Mouse (Mus musculus) forebrain, embryonic 14.5 days (tissue): ENCODE results near the gene Cmip. TPM values are rescaled to one million over a fixed set of nuclear protein-coding genes. Genes with fewer than 3 reads are reported as not detected.
A peak's percentile ranks its signal among the peaks of the same experiment; 100 is the strongest.

Experiments
- ATAC-seq: fragments of 200-750 bp; cut with Nextera tagmentation; 2 replicates; pipeline ENCODE4 v1.8.0; 2017; ENCODE audit warnings: mild to moderate bottlenecking, moderate library complexity
- DNase-seq: peaks from one replicate; pipeline ENCODE4 v3.0.0-alpha.2; 2015; ENCODE audit warnings: low spot score
- H3K27ac ChIP-seq: fragments of 300-500 bp; sonication (generic); 2 replicates; pipeline ENCODE4 v1.5.1; 2014; ENCODE audit warnings: low read depth, mild to moderate bottlenecking, control low read depth, low read length, moderate library complexity
- H3K27me3 ChIP-seq: fragments of 300-500 bp; sonication (generic); replicated peaks from 2 replicates; pipeline ENCODE4 v1.6.1; 2014; ENCODE audit warnings: low read length, control low read depth, mixed read lengths; ENCODE audit not compliant: control insufficient read depth, insufficient read depth
- H3K36me3 ChIP-seq: fragments of 300-500 bp; sonication (generic); 2 replicates; pipeline ENCODE4 v1.6.1; 2014; ENCODE audit warnings: low read length, control low read depth; ENCODE audit not compliant: control insufficient read depth, insufficient read depth
- H3K4me1 ChIP-seq: fragments of 300-500 bp; sonication (generic); 2 replicates; pipeline ENCODE4 v1.6.1; 2014; ENCODE audit warnings: antibody characterized with exemption, low read length, control low read depth; ENCODE audit not compliant: control insufficient read depth, insufficient read depth
- H3K4me2 ChIP-seq: fragments of 300-500 bp; sonication (generic); 2 replicates; pipeline ENCODE4 v1.6.1; 2014; ENCODE audit warnings: mild to moderate bottlenecking, control low read depth, low read length
- H3K4me3 ChIP-seq: fragments of 300-500 bp; sonication (generic); 2 replicates; pipeline ENCODE4 v1.5.1; 2014; ENCODE audit warnings: low read depth, low read length, control low read depth
- H3K9ac ChIP-seq: fragments of 300-500 bp; sonication (generic); 2 replicates; pipeline ENCODE4 v1.6.1; 2014; ENCODE audit warnings: mild to moderate bottlenecking, low read length, control low read depth, moderate library complexity
- H3K9me3 ChIP-seq: fragments of 300-500 bp; sonication (generic); replicated peaks from 2 replicates; pipeline ENCODE4 v1.6.1; 2016; ENCODE audit warnings: low read length, control low read depth, mixed read lengths; ENCODE audit not compliant: control insufficient read depth
- WGBS: fragments of 180-500 bp; shearing (Covaris S2); extraction: QIAGEN DNeasy Blood & Tissue Kit; methylation state at CpG from one replicate; pipeline ENCODE4 v1.1.7; 2014; 5-methylcytosine and 5-hydroxymethylcytosine counted together
- polyA plus RNA-seq: library from polyadenylated mRNA; unstranded; fragments of >200 nt; fragmentation: Nextera tagmentation; extraction: Ambion mirVana; gene quantifications from 2 replicates; pipeline ENCODE4 v1.2.1, GENCODE M21; 2014

Gene Cmip
- polyA plus RNA-seq, 1 experiment from 2014 or later: 57.4 TPM

DNA sequence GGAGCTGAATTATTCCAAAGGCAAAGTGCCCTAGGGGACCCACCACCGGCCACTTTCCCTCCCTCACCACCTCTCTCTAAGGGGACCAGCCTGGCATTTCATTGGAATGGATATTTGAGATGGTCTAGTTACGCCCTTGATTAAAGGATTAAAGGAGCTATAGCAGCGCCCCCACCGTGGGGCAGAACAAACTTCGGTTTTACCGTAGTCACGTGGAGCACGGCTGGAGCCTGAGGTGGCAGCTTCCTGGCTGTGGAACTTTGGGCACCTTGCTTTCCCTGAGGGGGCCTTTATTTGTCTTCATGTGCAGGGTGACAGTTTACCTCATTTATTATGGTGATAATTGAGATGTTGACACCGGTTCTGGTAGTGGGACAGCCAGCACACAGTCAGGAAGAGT lies 4.8 kb downstream of the Cmip start:
- no peak for DNase-seq
- no peak for ATAC-seq
- 15% methylated on average over 9 of the region's 9 CpGs for WGBS
- H3K4me1 ChIP-seq: peaks cover 35% of the 10 kb centered on the region
- no peak overlapping the region for H3K27ac ChIP-seq
- H3K9me3 ChIP-seq: no peaks in the 10 kb centered on the region
- H3K9ac ChIP-seq: peak overlapping the region; percentile 93
- H3K27me3 ChIP-seq: no peaks in the 10 kb centered on the region
- H3K4me2 ChIP-seq: peak overlapping the region; percentile 87
- H3K36me3 ChIP-seq: no peaks in the 10 kb centered on the region
- peak overlapping the region; percentile 79; the same call in 1 of the 2 replicates for H3K4me3 ChIP-seq

- ATAC-seq: no peak
- peaks cover 35% of the 10 kb centered on the region for H3K4me1 ChIP-seq
- 67% methylated on average over 8 of the region's 8 CpGs for WGBS
Measured at GRCm38 (mm10) chr8:117262685-117263084, 5.8 kb downstream of the Cmip start.

DNA sequence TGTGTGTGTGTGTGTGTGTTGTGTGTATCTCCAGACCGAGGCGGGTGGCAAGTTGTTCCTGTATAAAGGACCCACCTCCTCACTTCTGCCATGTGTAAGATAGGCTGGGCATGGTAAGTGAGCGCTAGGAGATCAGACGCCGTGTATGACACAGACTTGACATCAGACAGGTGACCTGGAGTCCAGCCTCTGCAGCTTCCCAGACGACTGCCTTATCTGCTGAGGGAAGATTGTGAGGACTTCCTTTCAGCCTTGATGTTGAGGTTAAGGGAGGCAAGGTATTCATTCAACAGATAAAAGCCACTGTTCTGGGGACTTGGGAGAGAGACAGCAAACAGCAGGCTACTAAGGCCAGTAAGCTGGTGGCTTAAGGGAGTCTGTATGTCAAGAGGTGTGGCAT lies 6.6 kb downstream of the Cmip start:
- no peak overlapping the region for H3K27ac ChIP-seq
- 70% methylated on average over 6 of the region's 6 CpGs for WGBS
- no peak overlapping the region for H3K4me2 ChIP-seq
- no peak overlapping the region for H3K4me3 ChIP-seq
- no peak overlapping the region for H3K9ac ChIP-seq
- H3K27me3 ChIP-seq: no peaks in the 10 kb centered on the region
- H3K36me3 ChIP-seq: no peaks in the 10 kb centered on the region
- DNase-seq (no peak), ATAC-seq (no peak)
- H3K4me1 ChIP-seq: peaks cover 35% of the 10 kb centered on the region
- no peaks in the 10 kb centered on the region for H3K9me3 ChIP-seq

More at GRCm38 (mm10) chr8:117262685-117263084, 5.8 kb downstream of the Cmip start:
- Histone ChIP-seq H3K9ac (no peak overlapping the region), H3K4me3 (no peak overlapping the region), H3K36me3 (no peaks in the 10 kb centered on the region), H3K27me3 (no peaks in the 10 kb centered on the region), H3K9me3 (no peaks in the 10 kb centered on the region), H3K4me2 (no peak overlapping the region), H3K27ac (no peak overlapping the region)
- DNase-seq: no peak

DNA sequence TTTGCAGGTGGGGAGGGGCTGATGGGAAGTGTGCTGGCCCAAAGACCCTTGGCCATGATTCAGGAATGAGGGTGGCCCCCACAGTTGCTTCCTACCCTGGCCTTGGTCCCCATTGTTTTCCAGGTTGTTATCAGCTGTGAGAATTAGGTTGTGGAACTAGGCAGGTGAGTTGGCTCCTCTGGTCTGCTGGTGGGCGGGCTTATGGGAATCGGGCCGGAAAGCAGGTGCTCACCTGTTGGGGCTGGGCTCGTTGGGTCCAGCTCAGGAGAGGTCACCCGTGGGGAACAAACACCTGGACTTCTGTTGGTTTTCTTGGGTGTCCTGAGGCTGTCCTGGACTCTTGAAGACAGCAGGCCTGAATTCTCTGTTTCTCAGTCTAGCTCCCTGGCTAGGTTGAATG lies 8.2 kb downstream of the Cmip start:
- H3K9ac ChIP-seq: no peak overlapping the region
- DNase-seq: no peak
- 93% methylated on average over 5 of the region's 5 CpGs for WGBS
- H3K4me2 ChIP-seq: no peak overlapping the region
- H3K4me3 ChIP-seq: no peak overlapping the region
- peaks cover 19% of the 10 kb centered on the region for H3K4me1 ChIP-seq
- H3K27ac ChIP-seq: no peak overlapping the region
- ATAC-seq: no peak
- H3K36me3 ChIP-seq: no peaks in the 10 kb centered on the region
- no peaks in the 10 kb centered on the region for H3K27me3 ChIP-seq
- no peaks in the 10 kb centered on the region for H3K9me3 ChIP-seq

GRCm38 (mm10) chr8:117267403-117268129 lies 10.7 kb downstream of the Cmip start:
- Histone ChIP-seq H3K4me3 (no peak overlapping the region), H3K27me3 (no peaks in the 10 kb centered on the region), H3K36me3 (no peaks in the 10 kb centered on the region), H3K27ac (no peak overlapping the region), H3K9ac (no peak overlapping the region), H3K9me3 (no peaks in the 10 kb centered on the region), H3K4me1 (no peaks in the 10 kb centered on the region), H3K4me2 (no peak overlapping the region)
- ATAC-seq (no peak), DNase-seq (no peak)
- WGBS: 89% methylated on average over 11 of the region's 11 CpGs

GRCm38 (mm10) chr8:117278234-117278633 lies 21.4 kb downstream of the Cmip start:
- Histone ChIP-seq H3K4me2 (peak overlapping the region; percentile 39), H3K27me3 (no peaks in the 10 kb centered on the region), H3K4me3 (no peak overlapping the region), H3K36me3 (0 out of 2 replicates have a peak, but pooled peaks cover 6% of the 10 kb centered on the region), H3K9me3 (no peaks in the 10 kb centered on the region), H3K27ac (peak overlapping the region; percentile 77), H3K9ac (peak overlapping the region; percentile 26; the same call in 1 of the 2 replicates), H3K4me1 (peaks cover 20% of the 10 kb centered on the region)
- 81% methylated on average over 10 of the region's 10 CpGs for WGBS
- ATAC-seq (peak; percentile 5; the same call in 1 of the 2 replicates), DNase-seq (no peak)

DNA sequence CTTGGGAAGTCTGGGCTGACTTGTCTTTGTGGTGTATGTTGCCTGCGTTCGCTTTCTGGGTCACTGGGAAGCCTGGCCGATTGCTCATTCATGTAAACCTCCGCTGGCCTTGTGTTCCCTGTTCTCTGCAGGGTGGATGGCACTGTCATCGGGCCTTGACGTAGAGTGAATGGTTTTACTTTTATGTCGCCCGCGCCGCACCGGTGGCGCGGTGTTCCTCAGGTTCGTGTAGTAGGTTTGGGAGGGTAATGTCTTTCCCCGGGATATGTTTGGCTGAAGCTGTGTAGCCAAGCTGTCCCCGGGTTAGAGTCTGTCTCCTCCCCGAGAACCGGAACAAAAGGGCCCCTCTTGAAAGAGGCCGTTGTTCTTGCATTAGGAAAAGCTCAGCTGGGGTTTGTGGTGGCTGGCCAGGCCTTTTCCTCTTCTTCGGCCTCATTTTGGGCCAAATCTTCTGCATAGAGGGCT lies 21.8 kb downstream of the Cmip start:
- peak overlapping the region; percentile 26 for H3K9ac ChIP-seq

GRCm38 (mm10) chr8:117280488-117280887 lies 23.6 kb downstream of the Cmip start:
- H3K9me3 ChIP-seq: no peaks in the 10 kb centered on the region
- 0 out of 2 replicates have a peak, but pooled peaks cover under 1% of the 10 kb centered on the region for H3K36me3 ChIP-seq
- no peaks in the 10 kb centered on the region for H3K27me3 ChIP-seq
- H3K4me2 ChIP-seq: no peak overlapping the region
- DNase-seq: no peak
- H3K9ac ChIP-seq: no peak overlapping the region
- 93% methylated on average over 7 of the region's 7 CpGs for WGBS
- H3K4me1 ChIP-seq: peaks cover 22% of the 10 kb centered on the region
- no peak for ATAC-seq
- H3K4me3 ChIP-seq: no peak overlapping the region
- H3K27ac ChIP-seq: no peak overlapping the region

More for the DNA sequence above, 21.8 kb downstream of the Cmip start:
- peak; percentile 72 for DNase-seq
- Histone ChIP-seq H3K4me3 (no peak overlapping the region), H3K4me2 (peak overlapping the region; percentile 39), H3K36me3 (0 out of 2 replicates have a peak, but pooled peaks cover under 1% of the 10 kb centered on the region), H3K27ac (peak overlapping the region; percentile 77), H3K27me3 (no peaks in the 10 kb centered on the region), H3K9me3 (no peaks in the 10 kb centered on the region), H3K4me1 (peaks cover 20% of the 10 kb centered on the region)
- WGBS: 11% methylated on average over 20 of the region's 20 CpGs
- ATAC-seq: 0 out of 2 replicates have a peak, but pooled peaks have one; percentile 30

GRCm38 (mm10) chr8:117281676-117282075 lies 24.8 kb downstream of the Cmip start:
- no peak overlapping the region for H3K4me2 ChIP-seq
- H3K4me1 ChIP-seq: peaks cover 22% of the 10 kb centered on the region
- no peak overlapping the region for H3K4me3 ChIP-seq
- DNase-seq: no peak
- no peak overlapping the region for H3K9ac ChIP-seq
- ATAC-seq: no peak
- H3K27ac ChIP-seq: no peak overlapping the region
- peaks cover 10% of the 10 kb centered on the region; the same call in 1 of the 2 replicates for H3K36me3 ChIP-seq
- 95% methylated on average over 10 of the region's 10 CpGs for WGBS
- H3K27me3 ChIP-seq: no peaks in the 10 kb centered on the region
- H3K9me3 ChIP-seq: no peaks in the 10 kb centered on the region
